Comparison of ENCODE assay signal across 9 mouse cellular contexts in genomic region chr5:135898028-135898427, GRCm38 (mm10). TPM values are rescaled to one million over a fixed set of nuclear protein-coding genes. Genes with fewer than 3 reads are reported as not detected.
DNase-seq lines count a peak whose midpoint lies in the region; ATAC-seq and TF ChIP-seq lines count a peak whose summit lies in the region.
"Had no signal": no experiment of that assay in that cellular context is flagged by ENCODE, and none has a peak within 500 bp of the region (broad histone marks: within the 10 kb centered on the region; RNA-seq: fewer than 3 reads in every experiment).

No protein-coding gene starts in this region.

- intact Hi-C loops in left cerebral cortex, postnatal 4 days (cut with DNase I) = no loop called here
- intact Hi-C loops in left cerebral cortex, postnatal 36 days (cut with DNase I) = loop anchor here (5.0 kb wide), 1 partner anchor 164 kb away; no protein-coding TSS in a partner anchor

- H3K9me3 ChIP-seq in hindbrain, postnatal 0 days (ENCODE audit: low read length) = no peaks in the 10 kb centered on the region
- H3K9me3 ChIP-seq: neural tube, embryonic 13.5 days had no signal

- H3K4me2 ChIP-seq in hindbrain, postnatal 0 days (ENCODE audit: low read depth, low read length) = no peak overlapping the region
- H3K4me2 ChIP-seq: neural tube, embryonic 13.5 days had no signal

- 19% methylated on average over 3 of the region's 3 CpGs for WGBS in hindbrain, postnatal 0 days

- peak; percentile 65 for DNase-seq in cerebellum, adult 9-10 months
- DNase-seq in cerebellum, adult 11 months = no peak
- peak; percentile 67 for DNase-seq in left cerebral cortex, postnatal 4 days
- DNase-seq in left cerebral cortex, postnatal 36 days (ENCODE audit: low spot score in 2 of 2) = no peak
- DNase-seq in T-cell, adult 2 months (ENCODE audit: low spot score) = peak; percentile 53
- DNase-seq in hindbrain, postnatal 0 days (ENCODE audit: low spot score) = peak; percentile 84
- peak; percentile 78 for DNase-seq in retina, postnatal 1 day
- DNase-seq in ovary, postnatal 14 days (ENCODE audit: low spot score) = no peak

- ATAC-seq in hindbrain, postnatal 0 days = no peak

- peak; percentile 70 for TF ChIP-seq CTCF in hindbrain, postnatal 0 days (IDR thresholded peaks at IDR 0.05; ENCODE audit: low read depth)

- H3K4me3 ChIP-seq in hindbrain, postnatal 0 days (ENCODE audit: low read length) = no peak overlapping the region
- H3K4me3 ChIP-seq: neural tube, embryonic 13.5 days had no signal

- H3K27ac ChIP-seq in hindbrain, postnatal 0 days = no peak overlapping the region
- H3K27ac ChIP-seq: neural tube, embryonic 13.5 days had no signal

- H3K36me3 ChIP-seq in hindbrain, postnatal 0 days (ENCODE audit: insufficient read depth, low read length) = no peaks in the 10 kb centered on the region
- H3K36me3 ChIP-seq: neural tube, embryonic 13.5 days had no signal

- no peak overlapping the region for H3K9ac ChIP-seq in hindbrain, postnatal 0 days (replicated peaks; ENCODE audit: low read length)
- H3K9ac ChIP-seq: neural tube, embryonic 13.5 days had no signal

- no peaks in the 10 kb centered on the region for H3K4me1 ChIP-seq in hindbrain, postnatal 0 days (ENCODE audit: insufficient read depth, low read length)

- no peaks in the 10 kb centered on the region for H3K27me3 ChIP-seq in hindbrain, postnatal 0 days (ENCODE audit: insufficient read depth, low read length)
- H3K27me3 ChIP-seq: neural tube, embryonic 13.5 days had no signal

RNA-seq across cellular contexts. Expression of gene Hspb1, which starts 10.3 kb away (rescaled TPM):
- 1 to 10 TPM; 3.2 to 3.7 TPM for total RNA-seq in left cerebral cortex, postnatal 4 days (2021)
- 10 to 100 TPM; 11.6 to 24.2 TPM for total RNA-seq in left cerebral cortex, postnatal 36 days (2021)
- total RNA-seq in hindbrain, postnatal 0 days (2014; rRNA removed) = 29.4 and 29.6 TPM in 2 replicates
- 28.0 and 30.0 TPM in 2 replicates for polyA plus RNA-seq in hindbrain, postnatal 0 days (2015; fragmentation: Nextera tagmentation; extraction: Ambion mirVana)

RNA-seq across cellular contexts. Expression of gene Ywhag, which starts 36.4 kb away (rescaled TPM):
- total RNA-seq in left cerebral cortex, postnatal 4 days (2021) = 1,000 to 10,000 TPM; 1,399 to 1,485 TPM
- 1,000 to 10,000 TPM; 1,175 to 1,315 TPM for total RNA-seq in left cerebral cortex, postnatal 36 days (2021)
- 334 and 336 TPM in 2 replicates for total RNA-seq in hindbrain, postnatal 0 days (2014; rRNA removed)
- 734 and 782 TPM in 2 replicates for polyA plus RNA-seq in hindbrain, postnatal 0 days (2015; fragmentation: Nextera tagmentation; extraction: Ambion mirVana)

Comparison
In these comparisons a context has a peak if more than half of its experiments do, and no peak if none do; other contexts are left out.
1. DNase-seq: peak in cerebellum, adult 9-10 months (single experiment), left cerebral cortex, postnatal 4 days (single experiment), T-cell, adult 2 months (single experiment), hindbrain, postnatal 0 days (single experiment) and retina, postnatal 1 day (single experiment); none in cerebellum, adult 11 months (single experiment), left cerebral cortex, postnatal 36 days (0 of 2) and ovary, postnatal 14 days (single experiment).